Mouse (Mus musculus) midbrain, postnatal 0 days (tissue): ENCODE results near the gene Celf5. TPM values are rescaled to one million over a fixed set of nuclear protein-coding genes. Genes with fewer than 3 reads are reported as not detected.

Experiments used
- ATAC-seq: fragments of 200-750 bp; cut with Nextera tagmentation; 2 replicates; pipeline ENCODE4 v1.8.0; 2017; ENCODE audit warnings: moderate number of reproducible peaks, mild to moderate bottlenecking, moderate TSS enrichment, moderate library complexity; ENCODE audit not compliant: low FRiP score
- DNase-seq: peaks from one replicate; pipeline ENCODE4 v3.0.0-alpha.2; 2015; ENCODE audit warnings: low spot score
- H3K27ac ChIP-seq: fragments of 300-500 bp; sonication (generic); 2 replicates; pipeline ENCODE4 v1.5.1; 2014; ENCODE audit warnings: low read depth, mild to moderate bottlenecking, low read length, mixed read lengths
- H3K27me3 ChIP-seq: fragments of 300-500 bp; sonication (generic); 2 replicates; pipeline ENCODE4 v1.6.1; 2014; ENCODE audit warnings: low read length, control low read depth, mixed read lengths; ENCODE audit not compliant: insufficient read depth
- H3K36me3 ChIP-seq: fragments of 300-500 bp; sonication (generic); 2 replicates; pipeline ENCODE4 v1.6.1; 2014; ENCODE audit warnings: low read length, control low read depth, mixed read lengths; ENCODE audit not compliant: insufficient read depth
- H3K4me1 ChIP-seq: fragments of 300-500 bp; sonication (generic); 2 replicates; pipeline ENCODE4 v1.6.1; 2014; ENCODE audit warnings: mild to moderate bottlenecking, control low read depth, antibody characterized with exemption, low read length, mixed read lengths; ENCODE audit not compliant: insufficient read depth
- H3K4me2 ChIP-seq: fragments of 300-500 bp; sonication (generic); 2 replicates; pipeline ENCODE4 v1.6.1; 2014; ENCODE audit warnings: low read depth, mild to moderate bottlenecking, low read length, mixed read lengths; ENCODE audit not compliant: poor library complexity, severe bottlenecking
- H3K4me3 ChIP-seq: fragments of 300-500 bp; sonication (generic); 2 replicates; pipeline ENCODE4 v1.5.1; 2014; ENCODE audit warnings: low read depth, mild to moderate bottlenecking, low read length, moderate library complexity
- H3K9ac ChIP-seq: fragments of 300-500 bp; sonication (generic); replicated peaks from 2 replicates; pipeline ENCODE4 v1.6.1; 2014; ENCODE audit warnings: mild to moderate bottlenecking, low read length, moderate library complexity, mixed read lengths; ENCODE audit not compliant: poor library complexity, severe bottlenecking
- H3K9me3 ChIP-seq: fragments of 300-500 bp; sonication (generic); 2 replicates; pipeline ENCODE4 v1.6.1; 2016; ENCODE audit warnings: low read length, control low read depth
- CTCF ChIP-seq: IDR thresholded peaks from 2 replicates; pipeline ENCODE4 v1.5.1; 2016; ENCODE audit warnings: antibody characterized with exemption, mild to moderate bottlenecking
- WGBS: fragments of 180-500 bp; shearing (Covaris S2); extraction: QIAGEN DNeasy Blood & Tissue Kit; methylation state at CpG from one replicate; pipeline ENCODE4 v1.1.7; 2014; 5-methylcytosine and 5-hydroxymethylcytosine counted together
- polyA plus RNA-seq: library from polyadenylated mRNA; unstranded; fragments of >200 nt; fragmentation: Nextera tagmentation; extraction: Ambion mirVana; gene quantifications from 2 replicates; pipeline ENCODE4 v1.2.1, GENCODE M21; 2015
- total RNA-seq: library from RNA; depleted of rRNA; stranded (reverse); fragments of >200 nt; gene quantifications from 2 replicates; pipeline ENCODE4 v1.2.3, GENCODE M21; 2014

Gene Celf5
- total and polyA plus RNA-seq, 2 experiments from 2014 or later: 74.0 to 142 TPM

GRCm38 (mm10) chr10:81491018-81491417 is 8.5 kb upstream of the Celf5 start:
- H3K9me3 ChIP-seq: no peaks in the 10 kb centered on the region
- no peak overlapping the region for H3K9ac ChIP-seq
- H3K27me3 ChIP-seq: no peaks in the 10 kb centered on the region
- H3K36me3 ChIP-seq: peaks cover 63% of the 10 kb centered on the region
- no peak overlapping the region for H3K4me3 ChIP-seq
- no peak overlapping the region for H3K27ac ChIP-seq
- DNase-seq (no peak), ATAC-seq (no peak)
- no peak for TF ChIP-seq CTCF
- H3K4me2 ChIP-seq: no peak overlapping the region
- 90% methylated on average over 9 of the region's 9 CpGs for WGBS
- H3K4me1 ChIP-seq: peaks cover 6% of the 10 kb centered on the region; the same call in 1 of the 2 replicates

- Histone ChIP-seq H3K9ac (no peak overlapping the region), H3K9me3 (no peaks in the 10 kb centered on the region), H3K4me3 (no peak overlapping the region), H3K4me1 (peaks cover 4% of the 10 kb centered on the region; the same call in 1 of the 2 replicates), H3K27ac (no peak overlapping the region), H3K4me2 (no peak overlapping the region), H3K27me3 (no peaks in the 10 kb centered on the region), H3K36me3 (peaks cover 63% of the 10 kb centered on the region)
- DNase-seq (no peak), ATAC-seq (no peak)
- WGBS: 85% methylated on average over 14 of the region's 14 CpGs
- no peak for TF ChIP-seq CTCF
These were observed 7.4 kb upstream of the Celf5 start for GRCm38 (mm10) chr10:81489941-81490340.

GRCm38 (mm10) chr10:81488081-81488480 is 5.6 kb upstream of the Celf5 start:
- Histone ChIP-seq H3K27me3 (no peaks in the 10 kb centered on the region), H3K36me3 (peaks cover 63% of the 10 kb centered on the region), H3K4me1 (peaks cover 11% of the 10 kb centered on the region; the same call in 1 of the 2 replicates), H3K9ac (no peak overlapping the region), H3K27ac (no peak overlapping the region), H3K9me3 (no peaks in the 10 kb centered on the region), H3K4me2 (no peak overlapping the region), H3K4me3 (no peak overlapping the region)
- ATAC-seq (no peak), DNase-seq (no peak)
- TF ChIP-seq CTCF: no peak
- 92% methylated on average over 11 of the region's 11 CpGs for WGBS

- Histone ChIP-seq H3K9ac (no peak overlapping the region), H3K27ac (no peak overlapping the region), H3K27me3 (no peaks in the 10 kb centered on the region), H3K4me1 (peaks cover 15% of the 10 kb centered on the region), H3K36me3 (peaks cover 49% of the 10 kb centered on the region), H3K4me3 (no peak overlapping the region), H3K4me2 (no peak overlapping the region), H3K9me3 (no peaks in the 10 kb centered on the region)
- 89% methylated on average over 10 of the region's 10 CpGs for WGBS
- ATAC-seq (no peak), DNase-seq (no peak)
- no peak for TF ChIP-seq CTCF
These were observed 4.0 kb upstream of the Celf5 start for GRCm38 (mm10) chr10:81486496-81486895.

- no peak for DNase-seq
- H3K9ac ChIP-seq: no peak overlapping the region
- TF ChIP-seq CTCF: no peak
- H3K4me3 ChIP-seq: no peak overlapping the region
- no peaks in the 10 kb centered on the region for H3K27me3 ChIP-seq
- peak overlapping the region; percentile 57; the same call in 1 of the 2 replicates for H3K27ac ChIP-seq
- peaks cover 40% of the 10 kb centered on the region for H3K36me3 ChIP-seq
- H3K4me1 ChIP-seq: peaks cover 15% of the 10 kb centered on the region
- no peak for ATAC-seq
- whole genome bisulfite sequencing: 76% methylated on average over 7 of the region's 7 CpGs
- H3K4me2 ChIP-seq: no peak overlapping the region
- no peaks in the 10 kb centered on the region for H3K9me3 ChIP-seq
These were observed 3.0 kb upstream of the Celf5 start for GRCm38 (mm10) chr10:81485479-81486018.

GRCm38 (mm10) chr10:81485060-81485449 is 2.5 kb upstream of the Celf5 start:
- WGBS: 30% methylated on average over 2 of the region's 2 CpGs
- ATAC-seq: no peak
- Histone ChIP-seq H3K9me3 (no peaks in the 10 kb centered on the region), H3K4me3 (no peak overlapping the region), H3K27me3 (no peaks in the 10 kb centered on the region), H3K27ac (peak overlapping the region; percentile 69), H3K4me2 (no peak overlapping the region), H3K4me1 (peaks cover 20% of the 10 kb centered on the region), H3K9ac (no peak overlapping the region), H3K36me3 (peaks cover 35% of the 10 kb centered on the region)
- TF ChIP-seq CTCF: peak; percentile 27; the same call in 1 of the 2 replicates
- peak; percentile 21 for DNase-seq
